Mouse (Mus musculus) NIH3T3 (cell line): ENCODE measurements at regions not wholly inside any gene's neighbourhood (a gene's known extent, or its start where the extent isn't known, plus 50 kb on each side); places are given as distances from the start of the nearest gene placed in this dataset.
A peak's percentile ranks its signal among the peaks of the same experiment; 100 is the strongest.
"Not testable (repeated sequence)": the region's sequence is repeated elsewhere in the genome, so short reads cannot be mapped to it uniquely, and the experiment has no call there.

Experiments used
- DNase-seq: peaks from one replicate; pipeline ENCODE4 v3.0.0-alpha.2; 2012; ENCODE audit warnings: low read depth

- no peak for DNase-seq
These were observed 570.8 kb upstream of the Smc2 start for GRCm38 (mm10) chr4:51868250-51868649.

GRCm38 (mm10) chr4:51868716-51869115, 570.3 kb upstream of the Smc2 start:
- DNase-seq, result not testable (repeated sequence)

- DNase-seq, result peak; percentile 7
These were observed 553.6 kb upstream of the Smc2 start for GRCm38 (mm10) chr4:51885460-51885859.

- DNase-seq, result no peak
These were observed 549.8 kb upstream of the Smc2 start for GRCm38 (mm10) chr4:51889280-51889679.

- DNase-seq, result no peak
These were observed 510.8 kb upstream of the Smc2 start for GRCm38 (mm10) chr4:51928245-51928644.

- no peak for DNase-seq
These were observed 469.3 kb upstream of the Smc2 start for GRCm38 (mm10) chr4:51969751-51970150.

GRCm38 (mm10) chr4:51978962-51979361, 460.1 kb upstream of the Smc2 start:
- DNase-seq, result no peak

GRCm38 (mm10) chr4:51992482-51992881, 446.6 kb upstream of the Smc2 start:
- DNase-seq, result no peak

GRCm38 (mm10) chr4:52036765-52037353, 402.2 kb upstream of the Smc2 start:
- no peak for DNase-seq

GRCm38 (mm10) chr4:52043404-52043803, 395.6 kb upstream of the Smc2 start:
- DNase-seq, result no peak

GRCm38 (mm10) chr4:52050948-52051347, 388.1 kb upstream of the Smc2 start:
- DNase-seq, result no peak

- DNase-seq, result no peak
These were observed 383.0 kb upstream of the Smc2 start for GRCm38 (mm10) chr4:52056031-52056430.

GRCm38 (mm10) chr4:52060031-52060430, 379.0 kb upstream of the Smc2 start:
- no peak for DNase-seq

- no peak for DNase-seq
These were observed 339.9 kb upstream of the Smc2 start for GRCm38 (mm10) chr4:52099187-52099586.

- DNase-seq, result no peak
These were observed 333.2 kb upstream of the Smc2 start for GRCm38 (mm10) chr4:52105887-52106286.

GRCm38 (mm10) chr4:52117765-52118290, 321.2 kb upstream of the Smc2 start:
- no peak for DNase-seq

- DNase-seq, result no peak
These were observed 320.5 kb upstream of the Smc2 start for GRCm38 (mm10) chr4:52118439-52119072.

- DNase-seq, result no peak
These were observed 286.4 kb upstream of the Smc2 start for GRCm38 (mm10) chr4:52152565-52153164.

- no peak for DNase-seq
These were observed 262.8 kb upstream of the Smc2 start for GRCm38 (mm10) chr4:52176240-52176639.

GRCm38 (mm10) chr4:52197777-52198176, 241.3 kb upstream of the Smc2 start:
- no peak for DNase-seq

- DNase-seq, result no peak
These were observed 228.4 kb upstream of the Smc2 start for GRCm38 (mm10) chr4:52210601-52211000.

- DNase-seq, result no peak
These were observed 228.0 kb upstream of the Smc2 start for GRCm38 (mm10) chr4:52211022-52211421.

- DNase-seq, result no peak
These were observed 225.7 kb upstream of the Smc2 start for GRCm38 (mm10) chr4:52213363-52213762.
